In the genomic region with DNA sequence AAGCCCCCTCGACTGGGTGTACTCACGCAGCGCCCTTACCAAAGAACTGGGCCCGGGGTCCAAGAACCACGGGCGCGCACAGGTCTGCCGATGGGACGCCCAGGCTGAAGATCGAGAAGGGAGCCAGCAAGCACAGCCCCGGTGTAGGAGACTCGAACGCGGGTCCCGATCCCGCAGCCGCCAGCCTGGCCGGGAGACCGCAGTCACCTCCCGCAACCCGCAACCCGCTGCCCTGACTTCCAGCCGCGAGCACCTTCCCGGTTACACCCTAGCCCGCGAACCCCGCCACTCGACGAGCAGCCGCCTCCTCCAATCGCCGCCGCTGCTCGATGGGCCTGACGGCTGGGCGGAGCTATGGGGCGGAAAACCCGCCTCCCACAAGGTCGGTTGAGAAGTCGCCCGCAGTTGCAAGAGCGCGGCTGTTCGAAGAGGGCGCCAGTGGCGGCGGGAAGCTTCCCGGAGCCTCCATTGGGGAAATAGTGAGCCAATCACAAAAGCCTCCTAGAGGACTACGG, we compare ENCODE assay signal across 8 mouse cellular contexts. TPM values are rescaled to one million over a fixed set of nuclear protein-coding genes. Genes with fewer than 3 reads are reported as not detected.
A peak's percentile ranks its signal among the peaks of the same experiment; 100 is the strongest.
DNase-seq lines count a peak whose midpoint lies in the region; ATAC-seq and TF ChIP-seq lines count a peak whose summit lies in the region.

A gene (minus strand): TSS at position 277 of the 515 bp plus-strand sequence.

- H3K4me2 ChIP-seq in heart, embryonic 15.5 days: peak within 1 kb of the TSS; percentile 61
- peak within 1 kb of the TSS; percentile 91 for H3K4me2 ChIP-seq in liver, embryonic 14.5 days (ENCODE audit: low read depth)
- H3K4me2 ChIP-seq in neural tube, embryonic 11.5 days (ENCODE audit: low read depth): peak within 1 kb of the TSS; percentile 69
- peak within 1 kb of the TSS; percentile 76 for H3K4me2 ChIP-seq in stomach, postnatal 0 days (replicated peaks; ENCODE audit: low read depth)

- H3K9ac ChIP-seq in heart, embryonic 15.5 days: peak within 1 kb of the TSS; percentile 78
- H3K9ac ChIP-seq in liver, embryonic 14.5 days (replicated peaks): peak within 1 kb of the TSS; percentile 97
- peak within 1 kb of the TSS; percentile 81 for H3K9ac ChIP-seq in neural tube, embryonic 11.5 days (ENCODE audit: low read length)
- peak within 1 kb of the TSS; percentile 75 for H3K9ac ChIP-seq in stomach, postnatal 0 days (ENCODE audit: low read length)

- no peaks in the 10 kb centered on the region for H3K9me3 ChIP-seq in forebrain, embryonic 10.5 days
- H3K9me3 ChIP-seq in heart, embryonic 15.5 days (replicated peaks): no peaks in the 10 kb centered on the region
- no peaks in the 10 kb centered on the region for H3K9me3 ChIP-seq in liver, embryonic 14.5 days (ENCODE audit: control insufficient read depth, low read length)
- no peaks in the 10 kb centered on the region for H3K9me3 ChIP-seq in neural tube, embryonic 11.5 days (ENCODE audit: control insufficient read depth, low read length)
- no peaks in the 10 kb centered on the region for H3K9me3 ChIP-seq in stomach, postnatal 0 days (ENCODE audit: control insufficient read depth, low read length)

- ATAC-seq in heart, embryonic 15.5 days (replicated peaks; ENCODE audit: insufficient number of reproducible peaks, insufficient read depth, low FRiP score, low read depth): peak; percentile 96
- ATAC-seq in liver, embryonic 14.5 days (ENCODE audit: insufficient read depth): peak; percentile 99
- ATAC-seq in neural tube, embryonic 11.5 days (ENCODE audit: insufficient read depth, low FRiP score, low TSS enrichment): peak; percentile 99
- ATAC-seq in stomach, postnatal 0 days (ENCODE audit: low FRiP score, low TSS enrichment): peak; percentile 100

- peak within 1 kb of the TSS; percentile 93 for H3K27ac ChIP-seq in forebrain, embryonic 10.5 days
- peak within 1 kb of the TSS; percentile 59 for H3K27ac ChIP-seq in heart, embryonic 15.5 days
- peak within 1 kb of the TSS; percentile 77 for H3K27ac ChIP-seq in liver, embryonic 14.5 days
- H3K27ac ChIP-seq in neural tube, embryonic 11.5 days (ENCODE audit: low read depth, low read length): no peak within 1 kb of the TSS
- peak within 1 kb of the TSS; percentile 40; the same call in 1 of the 2 replicates for H3K27ac ChIP-seq in stomach, postnatal 0 days (replicated peaks)

- H3K4me1 ChIP-seq in forebrain, embryonic 10.5 days: peaks cover 54% of the 10 kb centered on the region
- peaks cover 35% of the 10 kb centered on the region for H3K4me1 ChIP-seq in heart, embryonic 15.5 days (replicated peaks)
- peaks cover 13 to 26% of the 10 kb centered on the region in 2 experiments for H3K4me1 ChIP-seq in liver, embryonic 14.5 days (replicated peaks; ENCODE audit: control insufficient read depth in 2 of 2, insufficient read depth in 2 of 2, low read length in 1 of 2)
- H3K4me1 ChIP-seq in neural tube, embryonic 11.5 days (ENCODE audit: control insufficient read depth, insufficient read depth, low read length): peaks cover 12% of the 10 kb centered on the region
- no peaks in the 10 kb centered on the region; the same call in 1 of the 2 replicates for H3K4me1 ChIP-seq in stomach, postnatal 0 days (replicated peaks; ENCODE audit: control insufficient read depth, insufficient read depth)

- peak; percentile 71 for TF ChIP-seq CTCF in liver, embryonic 14.5 days (IDR thresholded peaks at IDR 0.05; ENCODE audit: low read depth)
- TF ChIP-seq CTCF in stomach, postnatal 0 days (IDR thresholded peaks at IDR 0.05; ENCODE audit: low read depth): peak; percentile 64

- WGBS in forebrain, embryonic 10.5 days: under 1% methylated on average over 50 of the region's 50 CpGs
- under 1% methylated on average over 50 of the region's 50 CpGs for WGBS in heart, embryonic 15.5 days
- WGBS in liver, embryonic 14.5 days (ENCODE audit: insufficient replicate concordance): under 1% methylated on average over 50 of the region's 50 CpGs
- WGBS in neural tube, embryonic 11.5 days: under 1% methylated on average over 50 of the region's 50 CpGs
- under 1% methylated on average over 48 of the region's 50 CpGs for WGBS in stomach, postnatal 0 days

- peak; percentile 9; the same call in 1 of the 2 replicates for TF ChIP-seq EP300 in liver, embryonic 14.5 days (IDR thresholded peaks at IDR 0.05; ENCODE audit: low read depth)
- TF ChIP-seq EP300 in stomach, postnatal 0 days (optimal IDR thresholded peaks at IDR 0.05): no peak

- H3K36me3 ChIP-seq in forebrain, embryonic 10.5 days (replicated peaks): peaks cover 13% of the 10 kb centered on the region
- peaks cover 8% of the 10 kb centered on the region; the same call in 1 of the 2 replicates for H3K36me3 ChIP-seq in heart, embryonic 15.5 days
- peaks cover 7% of the 10 kb centered on the region for H3K36me3 ChIP-seq in liver, embryonic 14.5 days (replicated peaks; ENCODE audit: control insufficient read depth, insufficient read depth, low read depth)
- H3K36me3 ChIP-seq in neural tube, embryonic 11.5 days (ENCODE audit: control insufficient read depth, insufficient read depth, low read length): no peaks in the 10 kb centered on the region; the same call in 1 of the 2 replicates
- H3K36me3 ChIP-seq in stomach, postnatal 0 days (ENCODE audit: control insufficient read depth, insufficient read depth, low read length): no peaks in the 10 kb centered on the region

- peak; percentile 88 to 90 for DNase-seq in CD8-positive naive resting alpha-beta T cell, adult 2 months (ENCODE audit: low read depth in 2 of 2, low spot score in 2 of 2)
- DNase-seq in c-Kit-positive CD71-negative TER-119-negative erythroid progenitor cells, embryonic 14.5 days (ENCODE audit: low read depth): peak; percentile 92
- peak; percentile 96 for DNase-seq in forebrain, embryonic 10.5 days (ENCODE audit: extremely low spot score, low spot score)
- peak; percentile 98 to 99 for DNase-seq in kidney, postnatal 25 days
- DNase-seq in liver, embryonic 14.5 days (ENCODE audit: low read depth in 3 of 3, low spot score in 3 of 3): peak; percentile 95 to 96 (median 95)
- peak; percentile 98 for DNase-seq in neural tube, embryonic 11.5 days (ENCODE audit: low spot score)
- peak; percentile 98 for DNase-seq in stomach, postnatal 0 days (ENCODE audit: low spot score)

- no peaks in the 10 kb centered on the region for H3K27me3 ChIP-seq in forebrain, embryonic 10.5 days (ENCODE audit: poor library complexity, severe bottlenecking)
- no peaks in the 10 kb centered on the region for H3K27me3 ChIP-seq in heart, embryonic 15.5 days
- no peaks in the 10 kb centered on the region for H3K27me3 ChIP-seq in liver, embryonic 14.5 days (ENCODE audit: control insufficient read depth, insufficient read depth, low read length)
- H3K27me3 ChIP-seq in neural tube, embryonic 11.5 days (ENCODE audit: control insufficient read depth, insufficient read depth, low read length): no peaks in the 10 kb centered on the region
- no peaks in the 10 kb centered on the region for H3K27me3 ChIP-seq in stomach, postnatal 0 days (ENCODE audit: control insufficient read depth, insufficient read depth, low read length)

- H3K4me3 ChIP-seq in forebrain, embryonic 10.5 days: peak within 1 kb of the TSS; percentile 92
- H3K4me3 ChIP-seq in heart, embryonic 15.5 days: peak within 1 kb of the TSS; percentile 85
- H3K4me3 ChIP-seq in liver, embryonic 14.5 days (ENCODE audit: insufficient read depth in 1 of 2, low read depth in 2 of 2, low read length in 2 of 2): peak within 1 kb of the TSS; percentile 94 to 96
- H3K4me3 ChIP-seq in neural tube, embryonic 11.5 days (ENCODE audit: low read depth, low read length): peak within 1 kb of the TSS; percentile 84
- H3K4me3 ChIP-seq in stomach, postnatal 0 days (ENCODE audit: low read depth, low read length): peak within 1 kb of the TSS; percentile 83

RNA-seq across cellular contexts. Expression of the gene that starts here (rescaled TPM):
- polyA plus RNA-seq in forebrain, embryonic 10.5 days (2016; fragmentation: Nextera tagmentation; extraction: Ambion mirVana): 12.4 and 12.5 TPM in 2 replicates
- 3.1 and 4.3 TPM in 2 replicates for polyA plus RNA-seq in heart, embryonic 15.5 days (2015; fragmentation: Nextera tagmentation; extraction: Ambion mirVana)
- polyA plus RNA-seq in liver, embryonic 14.5 days (2012; rRNA removed): 2.7 and 4.2 TPM in 2 replicates
- polyA plus RNA-seq in liver, embryonic 14.5 days (2014; fragmentation: Nextera tagmentation; extraction: Ambion mirVana): 4.1 and 4.3 TPM in 2 replicates
- polyA plus RNA-seq in neural tube, embryonic 11.5 days (2014; fragmentation: Nextera tagmentation; extraction: Ambion mirVana): 7.3 and 8.1 TPM in 2 replicates
- polyA plus RNA-seq in stomach, postnatal 0 days (2015; fragmentation: Nextera tagmentation; extraction: Ambion mirVana): 0.94 and 1.2 TPM in 2 replicates
